Mouse (Mus musculus) heart, adult 2 months (tissue): ENCODE results near the gene Spns1. TPM values are rescaled to one million over a fixed set of nuclear protein-coding genes. Genes with fewer than 3 reads are reported as not detected.

Experiments used
- DNase-seq, 2 experiments: peaks; one replicate each; pipeline ENCODE4 v3.0.0; 2021
- H3K27ac ChIP-seq: fragments of 200-600 bp; 2 replicates; pipeline ENCODE4 v1.8.1; 2022
- H3K27me3 ChIP-seq: fragments of 200-500 bp; 2 replicates; pipeline ENCODE4 v1.6.1; 2012; ENCODE audit warnings: mild to moderate bottlenecking, low read length, inconsistent platforms, mixed read lengths; ENCODE audit not compliant: control insufficient read depth, insufficient read depth
- H3K36me3 ChIP-seq: fragments of 200-500 bp; 2 replicates; pipeline ENCODE4 v1.6.1; 2012; ENCODE audit warnings: low read length, inconsistent platforms; ENCODE audit not compliant: control insufficient read depth, insufficient read depth
- H3K4me1 ChIP-seq: fragments of 200-500 bp; 2 replicates; pipeline ENCODE4 v1.6.1; 2011; ENCODE audit warnings: low read length; ENCODE audit not compliant: control insufficient read depth, insufficient read depth
- H3K4me3 ChIP-seq: fragments of 200-600 bp; 2 replicates; pipeline ENCODE4 v1.8.1; 2022
- H3K79me2 ChIP-seq: fragments of 200-500 bp; replicated peaks from 2 replicates; pipeline ENCODE4 v1.6.1; 2012; ENCODE audit warnings: mild to moderate bottlenecking, inconsistent platforms, low read length, moderate library complexity, mixed read lengths; ENCODE audit not compliant: control insufficient read depth, insufficient read depth
- H3K9ac ChIP-seq: fragments of 200-500 bp; 2 replicates; pipeline ENCODE4 v1.6.1; 2012; ENCODE audit warnings: low read depth, mild to moderate bottlenecking, control low read depth, inconsistent platforms, low read length, mixed read lengths
- CTCF ChIP-seq: fragments of 200-600 bp; IDR thresholded peaks from 2 replicates; pipeline ENCODE4 v1.8.1; 2022; ENCODE audit warnings: antibody characterized with exemption, mild to moderate bottlenecking, moderate library complexity
- EP300 ChIP-seq: fragments of 200-500 bp; IDR thresholded peaks from 2 replicates; pipeline ENCODE4 v1.6.1; 2011; ENCODE audit warnings: low read depth, low read length, control low read depth; ENCODE audit not compliant: insufficient read depth
- POLR2A ChIP-seq: fragments of 200-500 bp; IDR thresholded peaks from 2 replicates; pipeline ENCODE4 v1.6.1; 2011; ENCODE audit warnings: mild to moderate bottlenecking, low read depth, low read length, control low read depth; ENCODE audit not compliant: insufficient read depth
- WGBS: fragments of 180-500 bp; shearing (Covaris S2); methylation state at CpG from one replicate; pipeline ENCODE4 v1.1.7; 2018; 5-methylcytosine and 5-hydroxymethylcytosine counted together
- intact Hi-C: fragments of 180-260 bp; cut with DNase I; formaldehyde crosslinking; loops from one replicate; pipeline ENCODE4 v1.15.1; 2025
- long read RNA-seq: library from polyadenylated mRNA; stranded (forward); transcript quantifications from one replicate; pipeline ENCODE4 v2.0.0, GENCODE M21; 2021
- polyA plus RNA-seq: library from polyadenylated mRNA; depleted of rRNA; stranded (reverse); fragments of >200 nt; gene quantifications from 2 replicates; pipeline ENCODE4 v1.2.3, GENCODE M21; 2012; rRNA removed
- total RNA-seq, 2 experiments: library from RNA; stranded (reverse); gene quantifications; 2 replicates each; pipeline ENCODE4 v1.2.3; 2021

The Spns1 gene
- total RNA-seq, result 10 to 100 TPM; 22.3 to 31.9 TPM
- 57.5 and 68.8 TPM in 2 replicates for polyA plus RNA-seq
- long read RNA-seq, transcript Spns1-201 (12 exons, 2,219 nt), result major isoform, 29 of 37 reads
- long read RNA-seq, partial matches to known transcripts, result 6 of 37 reads
- long read RNA-seq, other reads (novel, unspliced or antisense), result 2 of 37 reads

DNA sequence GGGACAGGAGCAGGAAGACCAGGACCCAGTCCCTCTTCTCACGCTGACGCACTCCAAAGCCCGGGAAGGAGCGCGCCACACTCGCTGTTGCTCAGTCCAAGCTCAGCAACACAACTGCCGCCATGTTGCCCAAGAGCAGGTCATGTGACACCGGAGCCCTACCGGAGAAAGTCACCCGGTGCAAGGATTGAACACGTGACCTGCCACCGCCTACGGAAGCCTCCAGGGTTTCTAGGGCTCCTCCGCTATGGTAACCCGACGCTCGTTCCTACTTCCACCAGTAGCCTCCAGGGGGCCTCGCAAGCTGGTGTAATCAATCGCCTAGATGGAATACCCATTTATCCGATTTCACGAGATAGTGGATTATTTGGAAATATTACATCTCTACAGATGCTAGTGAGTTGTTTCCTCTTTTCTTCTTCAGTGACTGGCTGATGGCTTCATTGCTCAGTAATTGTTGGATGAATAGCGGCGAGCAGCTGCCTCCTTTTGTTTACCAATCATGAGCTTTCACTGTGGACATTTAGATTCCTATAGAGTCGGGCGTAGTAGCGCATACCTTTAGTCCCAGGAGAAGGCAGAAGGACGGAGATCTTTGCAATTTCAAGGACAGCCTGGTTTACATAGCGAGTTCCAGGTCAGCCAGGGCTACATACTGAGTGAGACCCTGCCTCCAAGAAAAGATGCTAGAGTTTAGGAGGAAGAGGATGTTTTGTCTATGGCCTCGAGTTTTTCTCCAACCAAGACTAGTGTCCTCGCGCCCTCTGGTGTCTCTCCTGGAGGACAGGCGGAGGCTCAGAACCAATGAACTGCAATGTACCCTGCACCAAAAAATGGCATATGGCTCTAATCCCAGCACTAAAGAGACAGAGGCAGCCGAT, at the start of gene Spns1:
Gene Spns1, minus strand, starts transcription at position 173 of the 881 bp plus-strand sequence.
- peak; percentile 75 for TF ChIP-seq CTCF
- peak; percentile 67; the same call in 1 of the 2 replicates for TF ChIP-seq EP300
- TF ChIP-seq POLR2A, result peak; percentile 90
- Histone ChIP-seq H3K36me3 (no peaks in the 10 kb centered on the region), H3K9ac (peak within 1 kb of the TSS; percentile 87), H3K4me3 (peak within 1 kb of the TSS; percentile 92), H3K27ac (peak within 1 kb of the TSS; percentile 78), H3K4me1 (peaks cover 4% of the 10 kb centered on the region), H3K79me2 (no peaks in the 10 kb centered on the region), H3K27me3 (no peaks in the 10 kb centered on the region)
- DNase-seq, result peak; percentile 92 to 95
- intact Hi-C loops, result loop anchor here (1.0 to 5.0 kb wide), 3 partner anchors 17 to 115 kb away; no protein-coding TSS in a partner anchor
- WGBS, result 1% methylated on average over 33 of the region's 33 CpGs

DNA sequence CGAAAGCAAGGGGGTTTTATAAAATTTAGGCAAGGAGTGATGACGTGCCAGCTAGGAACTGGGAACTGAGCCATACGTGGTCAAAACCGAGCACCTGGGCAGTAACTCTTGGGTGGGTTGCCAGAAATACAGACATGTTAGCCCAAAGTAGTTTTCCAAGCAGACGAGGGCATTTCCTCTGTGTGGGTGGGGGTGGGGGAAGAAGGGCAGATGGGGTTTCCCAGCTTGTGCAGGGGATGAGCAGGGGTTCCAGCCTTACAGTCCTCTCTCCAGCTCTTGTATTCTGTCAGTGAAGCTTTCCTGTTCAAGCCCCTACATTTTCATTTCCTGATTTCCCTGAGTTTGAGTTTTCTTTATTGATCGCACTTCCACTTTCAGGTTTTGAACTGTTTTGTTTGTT, 46.9 kb upstream of the Spns1 start:
- intact Hi-C loops, result no loop called here
- no peak overlapping the region for H3K9ac ChIP-seq
- TF ChIP-seq CTCF (no peak), EP300 (no peak), POLR2A (no peak)
- H3K4me3 ChIP-seq, result no peak overlapping the region
- H3K27me3 ChIP-seq, result no peaks in the 10 kb centered on the region
- no peaks in the 10 kb centered on the region for H3K79me2 ChIP-seq
- no peaks in the 10 kb centered on the region for H3K36me3 ChIP-seq
- H3K27ac ChIP-seq, result no peak overlapping the region
- no peaks in the 10 kb centered on the region for H3K4me1 ChIP-seq
- 67% methylated on average over 6 of the region's 6 CpGs for WGBS
- DNase-seq, result no peak

DNA sequence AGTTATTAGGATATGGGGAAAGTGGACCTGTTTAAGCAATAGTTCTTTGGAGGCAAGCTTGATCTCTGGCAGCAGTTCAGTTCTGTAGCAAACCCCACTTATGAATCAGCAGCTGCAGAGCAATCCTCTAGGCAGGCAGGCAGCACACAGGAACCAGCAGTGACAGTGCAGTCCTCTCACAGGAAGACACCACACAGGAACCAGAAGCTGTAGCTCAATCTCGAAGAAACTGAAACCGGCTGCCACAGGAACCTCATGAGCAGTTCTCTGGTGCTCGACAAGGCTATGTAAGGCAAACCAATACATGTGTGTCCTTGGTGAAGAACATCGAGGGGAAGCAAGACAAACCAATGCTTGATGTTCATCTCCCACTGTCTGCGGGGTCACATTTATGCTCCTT, 44.5 kb upstream of the Spns1 start:
- Histone ChIP-seq H3K27ac (no peak overlapping the region), H3K79me2 (no peaks in the 10 kb centered on the region), H3K27me3 (no peaks in the 10 kb centered on the region), H3K4me1 (no peaks in the 10 kb centered on the region), H3K36me3 (no peaks in the 10 kb centered on the region), H3K9ac (no peak overlapping the region), H3K4me3 (no peak overlapping the region)
- no peak for DNase-seq
- TF ChIP-seq EP300 (no peak), CTCF (no peak), POLR2A (no peak)
- intact Hi-C loops, result no loop called here
- 74% methylated on average over 5 of the region's 5 CpGs for WGBS

DNA sequence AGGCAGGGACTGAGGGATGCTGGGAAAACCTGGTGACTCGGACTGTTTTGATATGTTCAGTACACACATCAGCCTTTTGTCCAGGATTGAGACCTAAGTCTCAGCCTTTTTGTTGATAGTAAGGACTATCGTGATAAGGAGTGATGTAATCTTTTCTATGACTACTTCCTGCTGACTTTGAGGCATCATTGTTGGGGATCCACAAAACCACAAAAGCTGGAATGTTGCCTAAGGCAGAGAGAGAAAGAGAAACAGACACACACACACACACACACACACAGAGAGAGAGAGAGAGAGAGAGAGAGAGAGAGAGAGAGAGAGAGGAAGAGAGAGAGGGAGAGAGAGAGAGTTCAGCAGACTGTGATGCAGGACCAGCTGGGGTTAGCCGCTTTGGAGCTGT, 41.2 kb upstream of the Spns1 start:
- intact Hi-C loops, result no loop called here
- TF ChIP-seq POLR2A (no peak), EP300 (no peak), CTCF (no peak)
- H3K9ac ChIP-seq, result no peak overlapping the region
- no peaks in the 10 kb centered on the region for H3K79me2 ChIP-seq
- H3K4me1 ChIP-seq, result no peaks in the 10 kb centered on the region
- H3K36me3 ChIP-seq, result no peaks in the 10 kb centered on the region
- no peak for DNase-seq
- no peak overlapping the region for H3K27ac ChIP-seq
- WGBS, result 31% methylated on average over 3 of the region's 3 CpGs
- no peak overlapping the region for H3K4me3 ChIP-seq
- no peaks in the 10 kb centered on the region for H3K27me3 ChIP-seq

DNA sequence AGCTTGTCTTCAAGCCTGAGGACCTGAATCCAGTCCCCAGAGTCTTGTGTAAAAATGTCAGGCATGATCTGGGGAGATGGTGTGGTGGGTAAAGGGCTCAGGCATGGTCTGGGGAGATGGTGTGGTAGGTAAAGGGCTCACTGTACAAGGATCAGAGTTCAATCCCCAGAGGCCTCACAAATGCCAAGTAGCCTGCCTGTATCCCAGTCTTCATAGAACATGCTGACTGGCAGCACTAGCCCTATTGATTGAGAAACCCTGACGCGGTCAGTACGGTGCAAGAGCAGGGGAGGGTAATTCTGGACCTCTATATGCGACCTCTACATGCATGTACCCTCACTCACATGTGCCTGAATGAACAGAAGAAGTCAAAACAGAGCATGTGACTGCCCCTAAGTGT, 40.4 kb upstream of the Spns1 start:
- TF ChIP-seq POLR2A (no peak), EP300 (no peak), CTCF (no peak)
- H3K27me3 ChIP-seq, result no peaks in the 10 kb centered on the region
- no peak overlapping the region for H3K27ac ChIP-seq
- no peaks in the 10 kb centered on the region for H3K4me1 ChIP-seq
- no peak overlapping the region for H3K4me3 ChIP-seq
- H3K36me3 ChIP-seq, result no peaks in the 10 kb centered on the region
- no peaks in the 10 kb centered on the region for H3K79me2 ChIP-seq
- 93% methylated on average over 4 of the region's 4 CpGs for WGBS
- no peak for DNase-seq
- H3K9ac ChIP-seq, result no peak overlapping the region
- intact Hi-C loops, result no loop called here

DNA sequence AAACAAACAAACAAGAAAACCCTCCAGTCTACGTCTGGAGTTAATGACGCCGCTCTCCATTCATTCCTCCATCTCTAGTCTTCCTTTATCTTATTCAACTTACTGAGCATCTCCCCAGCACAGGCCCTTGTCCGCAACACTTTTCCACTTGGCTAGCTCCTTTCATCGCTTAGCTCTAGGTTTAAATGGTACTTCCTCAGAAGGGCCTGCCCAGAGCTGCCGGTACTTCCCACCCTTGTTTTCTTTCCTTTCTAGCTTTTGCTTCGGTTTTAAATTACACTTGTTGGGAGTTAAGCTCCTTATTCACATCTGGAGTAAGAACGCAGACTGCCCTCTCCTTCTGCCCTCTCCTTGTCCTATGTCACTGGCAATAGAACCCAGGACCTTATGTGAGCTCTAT, 39.8 kb upstream of the Spns1 start:
- no peak overlapping the region for H3K9ac ChIP-seq
- H3K4me1 ChIP-seq, result no peaks in the 10 kb centered on the region
- H3K27ac ChIP-seq, result no peak overlapping the region
- 56% methylated on average over 8 of the region's 8 CpGs for WGBS
- intact Hi-C loops, result no loop called here
- no peaks in the 10 kb centered on the region for H3K79me2 ChIP-seq
- DNase-seq, result no peak
- TF ChIP-seq CTCF (no peak), EP300 (no peak), POLR2A (no peak)
- no peak overlapping the region for H3K4me3 ChIP-seq
- no peaks in the 10 kb centered on the region for H3K36me3 ChIP-seq
- no peaks in the 10 kb centered on the region for H3K27me3 ChIP-seq
